Mouse (Mus musculus): ENCODE measurements around the gene Dnmbp. TPM values are rescaled to one million over a fixed set of nuclear protein-coding genes. Genes with fewer than 3 reads are reported as not detected.
A peak's percentile ranks its signal among the peaks of the same experiment; 100 is the strongest.

The Dnmbp gene
- polyA plus RNA-seq, 1 experiment from 2014 or later: 9.3 TPM

DNA sequence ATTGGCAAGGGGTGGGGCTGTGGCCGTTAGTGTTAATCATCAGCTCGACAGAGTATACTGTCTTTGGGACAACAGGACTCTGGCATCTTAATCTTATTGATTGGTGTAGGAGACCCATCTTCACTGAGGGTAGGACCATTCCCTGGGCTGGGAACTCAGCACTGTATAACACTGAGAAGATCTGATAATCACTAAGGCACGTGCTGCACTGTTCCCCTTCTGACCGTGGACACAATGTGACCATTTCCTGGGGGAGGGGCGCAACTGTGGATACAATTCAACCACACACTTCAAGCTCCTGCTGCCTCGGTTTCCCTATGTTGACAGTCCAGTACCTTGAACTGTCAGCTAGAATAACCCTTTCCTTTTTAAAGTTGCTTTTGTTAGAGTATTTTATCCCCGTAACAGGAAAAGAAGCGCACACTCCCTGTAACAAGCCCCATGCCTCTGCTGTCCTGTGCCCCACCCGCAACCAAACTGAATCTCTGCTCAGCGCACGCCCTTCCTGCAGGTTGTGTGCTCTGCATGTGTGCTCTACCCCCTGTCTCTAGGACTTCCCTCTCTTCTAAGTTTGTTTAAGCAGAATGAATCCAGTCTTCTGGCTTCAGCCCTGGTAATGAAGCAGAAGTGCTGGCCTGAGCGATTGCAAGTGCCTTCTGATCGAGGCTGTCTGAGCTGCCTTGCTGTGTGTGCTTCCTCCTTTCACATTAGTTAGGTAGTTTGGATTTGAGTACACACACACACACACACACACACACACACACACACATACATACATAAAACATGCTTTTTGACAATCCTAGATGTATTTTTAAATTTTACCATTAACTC, 55.1 kb downstream of the Dnmbp start:
- Histone ChIP-seq H3K4me3 (no peak overlapping the region), H3K4me2 (no peak overlapping the region), H3K4me1 (replicated peaks) (peaks cover 30% of the 10 kb centered on the region), H3K27ac (replicated peaks) (no peak overlapping the region), H3K36me3 (no peaks in the 10 kb centered on the region), H3K9ac (no peak overlapping the region), H3K9me3 (no peaks in the 10 kb centered on the region), H3K27me3 (no peaks in the 10 kb centered on the region)
- 62% methylated on average over 13 of the region's 13 CpGs for WGBS
- ATAC-seq (ENCODE audit: low read depth): no peak

DNA sequence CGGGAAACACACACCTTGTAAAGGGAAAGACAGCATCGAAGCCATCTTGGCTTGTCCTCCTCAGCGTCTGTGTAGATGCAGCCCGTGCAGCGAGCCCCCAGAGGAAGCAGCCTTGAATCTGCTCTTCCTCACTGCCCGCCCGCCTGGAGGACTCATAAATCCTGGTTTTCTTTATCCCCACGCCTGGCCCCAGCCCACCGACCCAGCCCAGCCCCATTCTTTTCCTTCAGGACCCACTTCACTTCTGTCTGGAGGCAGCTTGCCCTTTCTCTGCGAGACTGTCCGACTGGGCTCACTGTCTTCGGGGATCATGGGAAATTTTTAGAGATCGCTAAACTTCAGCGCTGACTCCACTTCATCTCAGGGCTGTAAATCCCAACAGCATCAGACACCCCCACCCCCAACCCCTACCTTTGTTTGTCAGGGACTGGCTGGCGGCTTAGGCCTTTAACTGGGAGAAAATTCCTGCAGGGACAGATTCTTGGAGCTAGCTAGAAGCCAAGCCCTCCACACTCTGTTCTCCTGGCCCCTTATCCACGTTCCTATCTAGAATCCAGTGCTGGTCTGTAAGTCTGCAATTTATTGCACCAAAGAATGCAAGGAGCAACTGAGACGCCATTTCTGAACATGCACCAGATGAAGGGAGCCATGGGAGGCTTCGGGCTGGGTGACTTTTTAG, 57.0 kb downstream of the Dnmbp start:
- Histone ChIP-seq H3K4me3 (peak overlapping the region; percentile 4; the same call in 1 of the 2 replicates), H3K36me3 (no peaks in the 10 kb centered on the region), H3K27me3 (no peaks in the 10 kb centered on the region), H3K9ac (peak overlapping the region; percentile 60), H3K4me1 (replicated peaks) (peaks cover 48% of the 10 kb centered on the region), H3K9me3 (no peaks in the 10 kb centered on the region), H3K4me2 (peak overlapping the region; percentile 49), H3K27ac (replicated peaks) (peak overlapping the region; percentile 78)
- WGBS: 8% methylated on average over 18 of the region's 18 CpGs
- peak; percentile 52; the same call in 1 of the 2 replicates for ATAC-seq (ENCODE audit: low read depth)

DNA sequence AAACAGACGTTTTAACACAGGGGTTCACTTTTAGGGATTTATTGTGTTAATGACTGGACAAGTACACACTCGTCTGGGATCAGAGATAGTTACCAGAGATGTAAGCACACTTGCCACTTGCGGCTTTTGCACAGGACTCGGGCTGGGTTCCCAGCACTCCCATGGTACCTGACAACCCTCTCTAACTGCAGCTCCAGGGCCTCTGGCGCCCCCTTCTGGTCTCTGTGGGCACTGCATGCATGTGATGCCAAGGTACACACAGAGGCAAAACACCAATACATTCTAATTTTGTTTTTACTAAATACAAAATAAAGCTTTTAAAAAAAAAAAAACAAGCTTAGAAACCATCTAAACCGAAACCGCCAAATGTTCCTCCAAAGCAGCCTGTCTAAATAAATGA, 58.4 kb downstream of the Dnmbp start:
- 84% methylated on average over 7 of the region's 7 CpGs for WGBS
- no peak overlapping the region for H3K9ac ChIP-seq
- H3K4me2 ChIP-seq: no peak overlapping the region
- ATAC-seq (ENCODE audit: low read depth): no peak
- no peak overlapping the region for H3K4me3 ChIP-seq
- H3K27me3 ChIP-seq: no peaks in the 10 kb centered on the region
- peaks cover 62% of the 10 kb centered on the region for H3K4me1 ChIP-seq (replicated peaks)
- H3K36me3 ChIP-seq: no peaks in the 10 kb centered on the region
- H3K9me3 ChIP-seq: no peaks in the 10 kb centered on the region
- no peak overlapping the region for H3K27ac ChIP-seq (replicated peaks)

DNA sequence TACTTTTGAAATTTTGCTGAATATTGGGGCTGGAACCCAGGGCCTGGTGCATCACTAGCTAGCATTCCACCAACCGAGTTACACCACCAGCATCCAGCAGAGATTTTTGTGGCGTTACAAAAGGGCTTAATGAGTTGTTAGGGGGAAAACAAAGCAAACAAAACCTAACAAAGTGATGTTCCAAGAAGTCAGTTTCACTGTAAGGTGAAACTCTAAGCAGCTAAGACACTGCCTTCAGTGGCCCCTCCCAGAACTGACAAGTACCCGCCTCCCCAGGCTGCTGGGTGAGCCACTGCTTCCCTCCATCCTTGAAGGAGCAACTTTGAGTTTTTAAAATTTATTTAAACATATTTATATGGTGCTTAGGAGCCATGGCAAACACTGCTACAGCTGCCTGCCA, 59.6 kb downstream of the Dnmbp start:
- no peaks in the 10 kb centered on the region for H3K9me3 ChIP-seq
- H3K4me3 ChIP-seq: no peak overlapping the region
- H3K9ac ChIP-seq: no peak overlapping the region
- ATAC-seq (ENCODE audit: low read depth): no peak
- H3K27ac ChIP-seq (replicated peaks): no peak overlapping the region
- no peaks in the 10 kb centered on the region for H3K36me3 ChIP-seq
- no peak overlapping the region for H3K4me2 ChIP-seq
- H3K4me1 ChIP-seq (replicated peaks): peaks cover 72% of the 10 kb centered on the region
- 13% methylated on average over 3 of the region's 3 CpGs for WGBS
- no peaks in the 10 kb centered on the region for H3K27me3 ChIP-seq

DNA sequence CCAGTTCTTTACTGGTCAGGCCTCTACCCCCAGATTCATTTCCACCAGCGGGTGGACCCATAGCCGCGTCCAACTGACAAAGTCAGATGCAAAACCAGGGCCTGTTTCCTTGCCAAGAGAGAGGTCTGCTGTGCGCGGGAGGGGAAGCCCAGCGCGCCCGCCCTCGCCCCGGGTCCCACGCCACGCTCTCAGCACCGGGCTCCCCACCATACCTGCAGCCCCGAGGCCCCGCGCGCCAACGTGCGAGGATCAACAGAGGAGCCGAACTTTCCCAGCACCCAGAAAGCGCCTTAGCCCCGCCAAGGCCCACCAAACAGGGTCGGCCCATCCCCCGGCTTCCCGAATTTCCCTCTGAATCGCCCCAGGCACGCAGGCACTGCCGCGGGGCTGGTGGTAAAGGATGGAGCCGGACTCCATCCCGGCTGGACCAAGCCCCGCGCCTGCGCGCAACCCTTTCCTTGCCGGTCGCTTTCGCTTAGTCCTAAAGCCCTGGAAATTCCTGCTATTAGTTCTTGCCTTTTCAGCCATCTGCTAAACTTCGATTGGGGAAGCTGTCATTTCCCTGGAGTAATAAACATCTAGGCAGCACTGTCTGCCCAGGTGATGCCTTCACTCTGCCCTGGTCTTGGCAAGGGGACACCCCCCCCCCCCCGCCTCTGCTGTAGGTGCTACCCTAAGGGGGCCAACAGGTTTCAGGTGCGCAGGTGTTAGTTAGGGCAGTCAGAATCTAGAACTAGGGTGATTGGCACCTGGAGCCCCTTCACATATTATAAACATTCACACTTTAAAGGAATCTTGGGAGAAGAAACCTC, 60.4 kb downstream of the Dnmbp start:
- H3K9ac ChIP-seq: peak overlapping the region; percentile 84
- WGBS: 3% methylated on average over 41 of the region's 41 CpGs
- ATAC-seq (ENCODE audit: low read depth): peak; percentile 82
- H3K4me3 ChIP-seq: peak overlapping the region; percentile 66
- H3K4me2 ChIP-seq: peak overlapping the region; percentile 83
- peak overlapping the region; percentile 91 for H3K27ac ChIP-seq (replicated peaks)
- H3K27me3 ChIP-seq: no peaks in the 10 kb centered on the region
- no peaks in the 10 kb centered on the region for H3K9me3 ChIP-seq
- peaks cover 3% of the 10 kb centered on the region for H3K36me3 ChIP-seq
- peaks cover 69% of the 10 kb centered on the region for H3K4me1 ChIP-seq (replicated peaks)

DNA sequence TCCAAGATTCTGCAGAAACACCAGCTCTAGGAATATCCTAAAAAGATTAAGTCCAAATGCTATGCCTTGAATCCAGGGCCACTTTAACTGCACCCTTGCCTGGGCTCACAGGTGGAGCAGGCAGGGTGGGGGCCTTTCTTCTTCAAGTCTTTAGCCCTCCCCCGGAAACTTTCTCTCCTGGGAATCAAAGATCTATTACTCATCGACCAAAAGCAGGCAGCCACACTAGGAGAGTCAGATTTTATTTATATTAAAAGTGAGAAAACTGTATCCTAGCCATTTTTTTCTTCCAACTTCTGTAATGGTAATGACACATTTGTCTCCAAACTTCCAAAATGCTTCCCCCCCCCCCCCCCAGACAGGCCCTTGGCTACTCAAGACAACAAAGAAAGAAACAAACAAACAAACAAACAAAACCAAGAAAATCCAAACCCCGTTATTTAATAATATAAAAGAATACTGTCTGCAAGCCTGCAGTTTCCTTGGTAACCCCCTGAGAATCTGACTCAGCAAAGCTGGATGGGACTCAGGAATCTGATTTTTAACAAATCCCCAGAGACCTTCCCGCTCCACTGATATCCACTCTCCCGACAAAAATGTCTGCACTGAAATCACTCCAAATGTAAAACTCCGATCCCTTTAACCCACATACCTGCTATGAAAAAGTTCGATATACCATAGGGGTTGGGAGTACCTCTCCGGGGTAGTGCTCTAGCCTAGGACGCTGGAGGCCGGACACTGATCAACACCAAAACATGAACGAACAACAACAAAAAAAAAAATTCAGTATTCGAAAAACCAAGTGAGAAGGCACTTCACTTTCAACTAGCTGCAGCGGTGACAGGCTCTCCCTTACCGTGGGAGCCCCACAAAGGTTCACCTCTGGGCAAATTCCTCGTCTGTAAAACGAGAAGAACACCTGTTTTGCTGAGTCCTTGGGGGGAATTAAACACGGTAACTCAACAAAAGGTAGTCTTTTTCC, 61.6 kb downstream of the Dnmbp start:
- Histone ChIP-seq H3K9me3 (no peaks in the 10 kb centered on the region), H3K36me3 (peaks cover 12% of the 10 kb centered on the region), H3K4me3 (peak overlapping the region; percentile 66), H3K27me3 (no peaks in the 10 kb centered on the region), H3K4me1 (replicated peaks) (peaks cover 65% of the 10 kb centered on the region), H3K4me2 (peak overlapping the region; percentile 83), H3K9ac (peak overlapping the region; percentile 84), H3K27ac (replicated peaks) (peak overlapping the region; percentile 91)
- ATAC-seq (ENCODE audit: low read depth): no peak
- 6% methylated on average over 17 of the region's 17 CpGs for WGBS

DNA sequence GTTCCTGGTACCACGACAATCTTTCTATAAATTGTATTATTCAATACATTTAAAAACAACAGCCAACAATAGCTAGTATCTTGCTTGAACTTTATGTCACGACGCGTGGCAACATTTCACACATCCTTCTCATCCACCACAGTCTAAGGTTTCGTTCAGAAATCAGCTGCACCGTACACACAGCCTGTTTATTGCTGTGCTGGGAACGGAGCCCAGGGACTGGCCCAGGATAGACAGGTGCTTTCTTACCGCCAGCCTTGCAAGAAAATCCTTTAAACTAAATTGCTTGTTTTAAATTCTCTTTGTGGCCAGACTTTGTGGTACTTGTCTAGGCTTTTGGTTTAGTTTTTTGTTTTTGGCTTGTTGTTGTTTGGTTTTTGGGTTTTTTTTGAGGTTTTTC, 62.6 kb downstream of the Dnmbp start:
- no peak for ATAC-seq (ENCODE audit: low read depth)
- H3K27ac ChIP-seq (replicated peaks): no peak overlapping the region
- H3K9ac ChIP-seq: no peak overlapping the region
- H3K9me3 ChIP-seq: no peaks in the 10 kb centered on the region
- no peaks in the 10 kb centered on the region for H3K27me3 ChIP-seq
- H3K36me3 ChIP-seq: peaks cover 20% of the 10 kb centered on the region
- peaks cover 55% of the 10 kb centered on the region for H3K4me1 ChIP-seq (replicated peaks)
- peak overlapping the region; percentile 83 for H3K4me2 ChIP-seq
- H3K4me3 ChIP-seq: no peak overlapping the region
- WGBS: 78% methylated on average over 8 of the region's 8 CpGs

DNA sequence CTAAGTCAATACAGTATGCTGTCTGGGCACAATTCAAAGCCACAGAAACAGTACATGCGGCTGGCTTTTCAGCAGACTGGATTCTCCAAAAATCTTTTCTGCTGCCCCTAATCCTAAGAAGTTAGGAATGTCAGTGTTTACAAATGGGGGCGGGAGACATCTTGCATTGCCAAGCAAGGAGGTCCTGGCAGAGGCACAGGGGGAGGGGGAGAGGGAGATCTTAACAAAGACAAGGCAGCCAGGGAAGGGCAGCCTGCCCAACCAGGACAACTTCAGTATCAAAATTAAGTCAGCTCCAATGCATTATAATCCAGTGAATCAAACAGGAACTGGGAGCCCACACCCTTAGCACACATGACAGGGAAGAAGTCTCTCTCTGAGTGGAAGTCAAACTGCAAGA, 64.0 kb downstream of the Dnmbp start:
- H3K9ac ChIP-seq: no peak overlapping the region
- H3K27ac ChIP-seq (replicated peaks): no peak overlapping the region
- ATAC-seq (ENCODE audit: low read depth): no peak
- H3K36me3 ChIP-seq: peaks cover 34% of the 10 kb centered on the region
- peaks cover 54% of the 10 kb centered on the region for H3K4me1 ChIP-seq (replicated peaks)
- no peaks in the 10 kb centered on the region for H3K27me3 ChIP-seq
- H3K9me3 ChIP-seq: no peaks in the 10 kb centered on the region
- WGBS: 40% methylated on average over 2 of the region's 2 CpGs
- H3K4me3 ChIP-seq: no peak overlapping the region
- H3K4me2 ChIP-seq: no peak overlapping the region

DNA sequence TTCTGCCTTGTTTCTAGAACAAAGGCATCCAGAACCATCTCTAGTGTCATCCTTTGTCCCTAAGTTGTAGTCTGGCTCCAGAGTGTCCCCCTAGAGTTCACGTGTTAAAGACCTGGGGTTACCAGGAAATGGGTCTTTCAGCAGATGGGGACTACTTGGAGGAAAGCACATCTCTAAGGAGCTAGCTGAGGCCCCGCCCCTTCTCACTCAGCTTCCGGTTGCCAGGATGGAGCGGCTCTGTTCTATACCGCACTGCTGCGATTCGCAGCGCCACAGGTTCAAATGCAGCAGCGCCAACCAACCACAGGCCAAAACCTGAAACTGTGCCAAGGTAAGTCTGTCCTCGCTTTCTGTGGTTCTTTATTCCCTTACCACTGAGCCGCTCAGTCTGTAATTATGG, 65.6 kb downstream of the Dnmbp start:
- Histone ChIP-seq H3K27me3 (no peaks in the 10 kb centered on the region), H3K4me2 (no peak overlapping the region), H3K4me1 (replicated peaks) (peaks cover 40% of the 10 kb centered on the region), H3K27ac (replicated peaks) (no peak overlapping the region), H3K9ac (no peak overlapping the region), H3K4me3 (no peak overlapping the region), H3K36me3 (peaks cover 50% of the 10 kb centered on the region), H3K9me3 (no peaks in the 10 kb centered on the region)
- ATAC-seq (ENCODE audit: low read depth): no peak
- 93% methylated on average over 11 of the region's 11 CpGs for WGBS

DNA sequence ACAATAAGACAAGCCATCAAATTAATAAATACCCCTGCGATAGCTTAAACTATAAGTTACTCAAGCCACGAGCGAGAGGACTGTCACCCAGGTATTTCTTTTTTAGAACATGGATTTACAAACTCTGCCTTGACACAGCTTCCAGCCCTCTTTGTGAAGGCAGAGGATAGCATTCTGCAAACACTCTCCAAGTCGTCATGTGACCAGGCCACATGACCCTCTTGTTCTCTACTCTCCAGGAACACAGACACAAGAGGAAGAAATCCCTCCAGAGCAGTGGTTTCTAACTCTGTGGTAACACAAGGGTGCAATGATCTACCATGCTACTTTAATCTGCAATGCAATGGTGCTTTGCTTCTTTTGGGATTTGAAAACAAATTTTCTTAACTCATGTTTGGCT, 69.6 kb downstream of the Dnmbp start:
- Histone ChIP-seq H3K4me1 (replicated peaks) (peaks cover 3% of the 10 kb centered on the region; the same call in 1 of the 2 replicates), H3K27ac (replicated peaks) (no peak overlapping the region), H3K27me3 (no peaks in the 10 kb centered on the region), H3K36me3 (peaks cover 86% of the 10 kb centered on the region), H3K4me2 (no peak overlapping the region), H3K4me3 (no peak overlapping the region), H3K9me3 (no peaks in the 10 kb centered on the region), H3K9ac (no peak overlapping the region)
- 87% methylated on average over 4 of the region's 4 CpGs for WGBS
- no peak for ATAC-seq (ENCODE audit: low read depth)

DNA sequence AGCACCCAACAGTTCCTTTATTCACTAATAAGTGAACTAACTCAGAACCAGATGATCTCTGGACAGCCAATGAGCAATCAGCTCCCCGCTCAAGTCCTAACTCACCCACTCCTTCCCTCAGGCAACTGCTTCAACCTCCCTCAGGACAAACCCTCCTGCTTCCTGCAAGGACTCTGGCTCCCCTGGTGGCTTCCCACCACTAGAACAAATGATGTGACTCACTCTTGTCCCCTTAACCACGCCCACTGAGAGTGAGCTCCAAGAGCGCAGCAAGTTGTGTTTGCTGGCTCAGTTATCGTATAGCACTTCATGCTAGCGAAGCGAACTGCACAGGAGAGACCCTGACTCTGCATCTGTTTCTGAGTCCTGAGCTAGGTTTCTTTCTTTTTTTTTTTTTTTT, 82.6 kb downstream of the Dnmbp start:
- no peak overlapping the region for H3K4me3 ChIP-seq
- H3K4me1 ChIP-seq (replicated peaks): no peaks in the 10 kb centered on the region; the same call in 1 of the 2 replicates
- H3K27ac ChIP-seq (replicated peaks): no peak overlapping the region
- H3K27me3 ChIP-seq: no peaks in the 10 kb centered on the region
- 85% methylated on average over 6 of the region's 6 CpGs for WGBS
- H3K36me3 ChIP-seq: peaks cover 82% of the 10 kb centered on the region
- 0 out of 2 replicates have a peak, but pooled peaks cover 2% of the 10 kb centered on the region for H3K9me3 ChIP-seq
- H3K4me2 ChIP-seq: no peak overlapping the region
- H3K9ac ChIP-seq: no peak overlapping the region
- no peak for ATAC-seq (ENCODE audit: low read depth)
